Mouse (Mus musculus) ES-Bruce4 (cell line): ENCODE results near the gene Kcng1.

Experiments used
- CTCF ChIP-seq: IDR thresholded peaks from one replicate; pipeline ENCODE4 v1.8.1; 2011; ENCODE audit warnings: low read depth, low read length
- POLR2A ChIP-seq: IDR thresholded peaks from one replicate; pipeline ENCODE4 v1.8.1; 2011; ENCODE audit warnings: low read length; ENCODE audit not compliant: insufficient read depth

DNA sequence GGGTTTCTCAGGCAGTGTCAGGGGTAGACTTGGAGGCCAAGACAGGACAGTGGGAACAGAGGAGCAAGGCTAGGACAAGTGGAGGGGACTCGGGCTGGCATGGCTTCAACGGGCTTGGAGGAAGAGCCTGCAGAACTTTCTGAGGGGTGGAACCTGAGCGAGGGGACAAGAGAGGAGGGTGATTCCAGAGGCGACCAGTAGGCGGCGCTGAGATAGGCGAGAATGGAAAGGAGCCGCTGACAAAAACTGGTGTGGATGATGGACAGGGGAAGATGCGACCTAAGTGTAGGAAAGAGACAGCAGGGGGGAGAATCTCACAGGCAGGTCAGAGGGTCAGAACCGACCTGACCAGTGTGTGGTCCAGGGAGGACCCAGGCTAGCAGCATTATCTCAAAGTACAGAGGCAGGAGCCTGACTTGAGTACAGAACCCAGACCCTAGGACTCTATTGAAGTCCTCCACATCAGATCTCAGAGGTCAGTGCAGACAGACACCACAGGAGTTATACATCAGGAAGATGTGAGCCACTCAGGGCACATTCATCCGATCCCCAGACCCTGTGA lies 7.1 kb downstream of the Kcng1 start:
- peak; percentile 83 for TF ChIP-seq CTCF
- no peak for TF ChIP-seq POLR2A
